Mouse (Mus musculus) limb, embryonic 14.5 days (tissue): ENCODE results near the gene Kbtbd7. TPM values are rescaled to one million over a fixed set of nuclear protein-coding genes. Genes with fewer than 3 reads are reported as not detected.

Experiments
- ATAC-seq: fragments of 200-750 bp; cut with Nextera tagmentation; 2 replicates; pipeline ENCODE4 v1.8.0; 2017; ENCODE audit warnings: low read depth, moderate number of reproducible peaks, moderate TSS enrichment; ENCODE audit not compliant: low FRiP score
- DNase-seq: peaks from one replicate; pipeline ENCODE4 v3.0.0-alpha.2; 2015; ENCODE audit warnings: low spot score
- H3K27ac ChIP-seq: fragments of 300-500 bp; sonication (generic); replicated peaks from 2 replicates; pipeline ENCODE4 v1.5.1; 2014; ENCODE audit warnings: low read depth, mild to moderate bottlenecking, low read length, moderate library complexity, mixed read lengths
- H3K27me3 ChIP-seq: fragments of 300-500 bp; sonication (generic); 2 replicates; pipeline ENCODE4 v1.6.1; 2014; ENCODE audit warnings: low read length, mixed read lengths; ENCODE audit not compliant: control insufficient read depth, insufficient read depth
- H3K36me3 ChIP-seq: fragments of 300-500 bp; sonication (generic); 2 replicates; pipeline ENCODE4 v1.6.1; 2014; ENCODE audit warnings: mild to moderate bottlenecking, low read length, moderate library complexity, mixed read lengths; ENCODE audit not compliant: control insufficient read depth, insufficient read depth
- H3K4me1 ChIP-seq: fragments of 300-500 bp; sonication (generic); 2 replicates; pipeline ENCODE4 v1.6.1; 2014; ENCODE audit warnings: antibody characterized with exemption, low read length, mixed read lengths; ENCODE audit not compliant: control insufficient read depth, insufficient read depth
- H3K4me2 ChIP-seq: fragments of 300-500 bp; sonication (generic); replicated peaks from 2 replicates; pipeline ENCODE4 v1.6.1; 2014; ENCODE audit warnings: low read depth, mild to moderate bottlenecking, low read length, moderate library complexity; ENCODE audit not compliant: severe bottlenecking
- H3K4me3 ChIP-seq: fragments of 300-500 bp; sonication (generic); replicated peaks from 2 replicates; pipeline ENCODE4 v1.5.1; 2014; ENCODE audit warnings: low read length
- H3K9ac ChIP-seq: fragments of 300-500 bp; sonication (generic); 2 replicates; pipeline ENCODE4 v1.6.1; 2014; ENCODE audit warnings: mild to moderate bottlenecking, low read depth, low read length, moderate library complexity; ENCODE audit not compliant: severe bottlenecking
- H3K9me3 ChIP-seq: fragments of 300-500 bp; sonication (generic); 2 replicates; pipeline ENCODE4 v1.6.1; 2016; ENCODE audit warnings: low read length; ENCODE audit not compliant: control insufficient read depth
- POLR2A ChIP-seq: fragments of 200-500 bp; IDR thresholded peaks from 2 replicates; pipeline ENCODE4 v1.8.0; 2012; ENCODE audit warnings: inconsistent platforms, mild to moderate bottlenecking, moderate library complexity, borderline replicate concordance; ENCODE audit not compliant: insufficient read depth, insufficient read length; ENCODE audit errors: extremely low read depth
- WGBS: fragments of 180-500 bp; shearing (Covaris S2); extraction: QIAGEN DNeasy Blood & Tissue Kit; methylation state at CpG from one replicate; pipeline ENCODE4 v1.1.7; 2014; 5-methylcytosine and 5-hydroxymethylcytosine counted together
- polyA plus RNA-seq, 2 experiments: library from polyadenylated mRNA; depleted of rRNA in 1 of 2; stranded (reverse) in 1 of 2; unstranded in 1 of 2; fragments of >200 nt; fragmentation: Nextera tagmentation in 1 of 2; extraction: Ambion mirVana in 1 of 2; gene quantifications; 2 replicates each; pipeline versions ENCODE4 v1.2.1 to v1.2.3; 2012 to 2014

The Kbtbd7 gene
- polyA plus RNA-seq (2012; rRNA removed) (9.8 and 11.4 TPM in 2 replicates), polyA plus RNA-seq (2014; fragmentation: Nextera tagmentation; extraction: Ambion mirVana) (14.0 and 19.0 TPM in 2 replicates)

GRCm38 (mm10) chr14:79425979-79426729 is at the start of gene Kbtbd7:
TSS of gene Kbtbd7 (plus strand) at chr14:79426511.
- Histone ChIP-seq H3K4me1 (no peaks in the 10 kb centered on the region), H3K4me2 (peak within 1 kb of the TSS; percentile 48), H3K36me3 (peaks cover 8% of the 10 kb centered on the region), H3K9me3 (peaks cover 12% of the 10 kb centered on the region), H3K27me3 (no peaks in the 10 kb centered on the region), H3K9ac (peak within 1 kb of the TSS; percentile 61), H3K27ac (peak within 1 kb of the TSS; percentile 79), H3K4me3 (peak within 1 kb of the TSS; percentile 50)
- DNase-seq (peak; percentile 96), ATAC-seq (peak; percentile 97)
- TF ChIP-seq POLR2A = peak; percentile 87; the same call in 1 of the 2 replicates
- 2% methylated on average over 27 of the region's 44 CpGs for WGBS

GRCm38 (mm10) chr14:79377041-79377440 is 49.3 kb upstream of the Kbtbd7 start:
- Histone ChIP-seq H3K27me3 (no peaks in the 10 kb centered on the region), H3K4me2 (no peak overlapping the region), H3K9me3 (no peaks in the 10 kb centered on the region), H3K36me3 (peaks cover 32% of the 10 kb centered on the region), H3K4me1 (no peaks in the 10 kb centered on the region), H3K27ac (no peak overlapping the region), H3K9ac (no peak overlapping the region), H3K4me3 (no peak overlapping the region)
- no peak for DNase-seq
- no peak for TF ChIP-seq POLR2A
- no peak for ATAC-seq

- WGBS = 95% methylated on average over 7 of the region's 7 CpGs
- TF ChIP-seq POLR2A = no peak
- Histone ChIP-seq H3K4me3 (no peak overlapping the region), H3K9ac (no peak overlapping the region), H3K4me1 (no peaks in the 10 kb centered on the region), H3K9me3 (no peaks in the 10 kb centered on the region), H3K36me3 (peaks cover 32% of the 10 kb centered on the region), H3K27ac (no peak overlapping the region), H3K27me3 (no peaks in the 10 kb centered on the region), H3K4me2 (no peak overlapping the region)
- ATAC-seq = no peak
- DNase-seq = no peak
These were observed 43.2 kb upstream of the Kbtbd7 start for GRCm38 (mm10) chr14:79383120-79383519.

- Histone ChIP-seq H3K4me3 (no peak overlapping the region), H3K27ac (no peak overlapping the region), H3K9ac (no peak overlapping the region), H3K4me1 (no peaks in the 10 kb centered on the region; the same call in 1 of the 2 replicates), H3K27me3 (no peaks in the 10 kb centered on the region), H3K9me3 (no peaks in the 10 kb centered on the region), H3K4me2 (0 out of 2 replicates have a peak overlapping the region, but pooled peaks have one; percentile 80), H3K36me3 (peaks cover 13% of the 10 kb centered on the region)
- TF ChIP-seq POLR2A = no peak
- ATAC-seq = no peak
- 95% methylated on average over 3 of the region's 3 CpGs for WGBS
- no peak for DNase-seq
These were observed 38.0 kb upstream of the Kbtbd7 start for GRCm38 (mm10) chr14:79388304-79388703.

GRCm38 (mm10) chr14:79389438-79390264 is 36.7 kb upstream of the Kbtbd7 start:
- ATAC-seq = no peak

More at GRCm38 (mm10) chr14:79389438-79390264, 36.7 kb upstream of the Kbtbd7 start:
- peak overlapping the region; percentile 79 for H3K4me3 ChIP-seq
- H3K9me3 ChIP-seq = no peaks in the 10 kb centered on the region
- 1% methylated on average over 16 of the region's 16 CpGs for WGBS
- DNase-seq = peak; percentile 25
- no peaks in the 10 kb centered on the region; the same call in 1 of the 2 replicates for H3K4me1 ChIP-seq
- H3K9ac ChIP-seq = peak overlapping the region; percentile 80
- no peaks in the 10 kb centered on the region for H3K27me3 ChIP-seq
- H3K4me2 ChIP-seq = peak overlapping the region; percentile 80
- peak overlapping the region; percentile 91 for H3K27ac ChIP-seq
- TF ChIP-seq POLR2A = no peak
- peaks cover 13% of the 10 kb centered on the region for H3K36me3 ChIP-seq
